Mouse (Mus musculus) intestine, embryonic 16.5 days (tissue): ENCODE data around the gene Rps15. TPM values are rescaled to one million over a fixed set of nuclear protein-coding genes. Genes with fewer than 3 reads are reported as not detected.

Experiments used
- ATAC-seq: fragments of 200-750 bp; cut with Nextera tagmentation; 2 replicates; pipeline ENCODE4 v1.8.0; 2017; ENCODE audit warnings: moderate TSS enrichment, moderate library complexity
- H3K27ac ChIP-seq: fragments of 300-500 bp; sonication (generic); 2 replicates; pipeline ENCODE4 v1.5.1; 2014; ENCODE audit warnings: mild to moderate bottlenecking, low read length
- H3K27me3 ChIP-seq: fragments of 300-500 bp; sonication (generic); replicated peaks from 2 replicates; pipeline ENCODE4 v1.6.1; 2014; ENCODE audit warnings: low read length, control low read depth, mixed read lengths; ENCODE audit not compliant: control insufficient read depth, insufficient read depth
- H3K36me3 ChIP-seq: fragments of 300-500 bp; sonication (generic); 2 replicates; pipeline ENCODE4 v1.6.1; 2014; ENCODE audit warnings: low read length, control low read depth; ENCODE audit not compliant: control insufficient read depth, insufficient read depth
- H3K4me1 ChIP-seq: fragments of 300-500 bp; sonication (generic); 2 replicates; pipeline ENCODE4 v1.6.1; 2014; ENCODE audit warnings: low read length, control low read depth, mixed read lengths; ENCODE audit not compliant: control insufficient read depth, insufficient read depth
- H3K4me2 ChIP-seq: fragments of 300-500 bp; sonication (generic); 2 replicates; pipeline ENCODE4 v1.6.1; 2014; ENCODE audit warnings: low read depth, low read length, control low read depth
- H3K4me3 ChIP-seq: fragments of 300-500 bp; sonication (generic); 2 replicates; pipeline ENCODE4 v1.5.1; 2014; ENCODE audit warnings: mild to moderate bottlenecking, low read length
- H3K9ac ChIP-seq: fragments of 300-500 bp; sonication (generic); 2 replicates; pipeline ENCODE4 v1.6.1; 2014; ENCODE audit warnings: low read depth, low read length
- H3K9me3 ChIP-seq: fragments of 300-500 bp; sonication (generic); 2 replicates; pipeline ENCODE4 v1.6.1; 2016; ENCODE audit warnings: low read length, control low read depth; ENCODE audit not compliant: control insufficient read depth
- WGBS: fragments of 180-500 bp; shearing (Covaris S2); extraction: QIAGEN DNeasy Blood & Tissue Kit; methylation state at CpG from one replicate; pipeline ENCODE4 v1.1.7; 2014; 5-methylcytosine and 5-hydroxymethylcytosine counted together
- polyA plus RNA-seq: library from polyadenylated mRNA; unstranded; fragments of >200 nt; fragmentation: Nextera tagmentation; extraction: Ambion mirVana; gene quantifications from 2 replicates; pipeline ENCODE4 v1.2.1, GENCODE M21; 2015

The Rps15 gene
- polyA plus RNA-seq, 1 experiment from 2014 or later: 922 TPM

DNA sequence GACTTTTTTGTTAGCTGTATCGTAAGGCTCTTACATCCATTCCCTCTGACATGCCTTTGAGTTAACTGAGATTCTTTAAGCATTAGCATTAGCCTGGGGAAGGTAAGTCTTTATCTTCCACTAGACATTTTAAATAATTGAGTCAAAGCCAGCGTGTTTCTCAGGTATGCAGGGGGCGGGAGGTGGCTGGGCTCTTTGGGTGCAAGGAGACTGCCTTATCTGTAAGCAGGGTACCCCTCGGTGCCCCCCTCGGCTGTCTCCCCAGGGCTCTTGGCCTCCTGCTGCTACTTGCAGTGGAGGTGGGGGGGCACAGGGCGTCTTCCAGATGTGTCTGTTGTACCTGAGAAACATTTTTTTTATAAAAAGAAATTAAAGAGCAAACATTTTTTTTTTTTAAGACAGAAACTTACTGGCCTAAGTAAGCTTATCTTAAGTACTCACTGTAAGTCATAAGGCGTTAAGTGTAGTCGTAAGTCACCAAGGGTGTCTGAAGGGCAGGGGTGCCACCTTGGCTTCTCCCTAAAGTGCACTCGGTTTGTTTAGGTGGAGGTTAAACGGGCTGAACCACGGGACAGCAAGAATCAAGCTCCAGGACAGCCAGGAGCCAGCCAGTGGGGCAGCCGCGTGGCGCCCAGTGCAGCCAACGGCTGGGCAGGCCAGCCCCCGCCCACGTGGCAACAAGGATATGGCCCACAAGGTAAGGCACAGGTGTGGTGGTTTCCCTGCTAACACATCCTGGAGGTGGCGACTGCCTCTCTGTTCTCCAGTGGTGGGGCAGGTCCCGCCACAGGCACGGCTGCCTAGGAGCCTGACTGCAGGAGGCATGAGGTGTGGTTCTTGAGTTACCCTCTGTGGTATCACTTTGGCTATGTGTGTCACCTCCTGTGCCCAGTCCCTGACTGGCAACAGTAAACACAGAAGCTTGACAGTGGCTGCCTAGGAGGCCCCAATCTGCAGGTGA is 9.5 kb upstream of the Rps15 start:
- Histone ChIP-seq H3K9ac (no peak overlapping the region), H3K27me3 (no peaks in the 10 kb centered on the region), H3K27ac (peak overlapping the region; percentile 69), H3K36me3 (peaks cover 45% of the 10 kb centered on the region), H3K9me3 (no peaks in the 10 kb centered on the region), H3K4me2 (no peak overlapping the region), H3K4me1 (peaks cover 11% of the 10 kb centered on the region; the same call in 1 of the 2 replicates), H3K4me3 (no peak overlapping the region)
- 77% methylated on average over 20 of the region's 20 CpGs for WGBS
- ATAC-seq: peak; percentile 26

DNA sequence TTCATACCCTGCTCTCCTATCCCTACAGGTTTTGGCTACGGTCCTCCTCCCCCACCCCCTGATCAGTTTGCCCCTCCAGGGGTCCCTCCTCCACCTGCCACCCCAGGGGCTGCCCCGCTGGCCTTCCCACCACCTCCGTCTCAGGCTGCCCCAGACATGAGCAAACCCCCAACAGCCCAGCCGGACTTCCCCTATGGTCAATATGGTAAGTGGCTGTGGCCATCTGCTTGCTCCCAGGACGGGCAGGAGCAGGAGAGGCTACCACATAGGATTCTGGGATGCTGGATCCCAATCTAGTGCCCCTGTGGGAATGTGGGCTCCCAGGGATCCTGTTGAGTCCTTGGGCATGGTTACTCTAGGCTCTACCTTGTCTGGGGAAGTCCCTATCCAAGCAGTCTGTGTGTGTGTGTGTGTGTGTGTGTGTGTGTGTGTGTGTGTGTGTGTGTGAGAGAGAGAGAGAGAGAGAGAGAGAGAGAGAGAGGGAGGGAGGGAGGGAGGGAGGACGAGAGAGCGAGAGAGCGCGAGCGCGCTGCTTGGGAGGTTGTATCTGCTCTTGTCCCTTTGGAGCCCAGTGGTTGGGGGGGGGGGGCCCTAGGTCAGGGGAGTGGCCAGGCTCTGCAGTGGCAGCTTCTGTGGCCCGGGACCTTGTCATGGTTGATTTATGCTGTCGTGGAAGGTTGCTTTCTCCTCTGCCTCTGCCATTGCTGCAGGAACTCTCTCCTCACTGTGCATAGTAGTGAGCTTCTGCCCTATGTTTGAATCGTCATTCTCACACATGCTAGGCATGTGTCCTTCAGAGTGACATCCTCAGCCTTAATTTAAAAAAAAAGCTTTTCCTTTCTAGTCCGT is 6.8 kb upstream of the Rps15 start:
- H3K4me3 ChIP-seq: no peak overlapping the region
- H3K4me1 ChIP-seq: peaks cover 14% of the 10 kb centered on the region
- ATAC-seq: no peak
- no peaks in the 10 kb centered on the region for H3K9me3 ChIP-seq
- peaks cover 25% of the 10 kb centered on the region for H3K36me3 ChIP-seq
- no peaks in the 10 kb centered on the region for H3K27me3 ChIP-seq
- H3K9ac ChIP-seq: no peak overlapping the region
- H3K4me2 ChIP-seq: no peak overlapping the region
- no peak overlapping the region for H3K27ac ChIP-seq
- WGBS: 75% methylated on average over 15 of the region's 15 CpGs

DNA sequence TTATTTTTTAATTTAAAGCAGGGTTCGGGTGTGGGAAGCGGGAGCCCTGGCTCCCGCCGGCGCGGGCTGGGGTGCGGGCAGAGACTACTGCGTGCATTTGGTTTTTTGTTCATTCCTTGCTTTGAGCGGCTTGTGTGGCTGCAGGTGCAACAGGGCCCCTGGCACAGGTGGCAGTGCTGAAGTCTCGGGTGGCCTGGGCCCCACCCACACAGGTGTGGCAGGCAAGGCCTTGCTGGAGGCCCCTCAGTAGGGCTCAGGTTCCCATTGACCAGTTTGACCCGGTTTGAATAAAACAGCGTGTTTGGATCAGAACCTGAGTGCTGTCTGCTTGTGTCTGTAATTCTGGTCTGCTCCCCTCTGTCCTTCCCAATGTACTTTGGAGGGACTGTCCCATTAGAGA is 4.2 kb upstream of the Rps15 start:
- WGBS: 80% methylated on average over 12 of the region's 12 CpGs
- Histone ChIP-seq H3K27me3 (no peaks in the 10 kb centered on the region), H3K4me3 (no peak overlapping the region), H3K9ac (no peak overlapping the region), H3K27ac (peak overlapping the region; percentile 11; the same call in 1 of the 2 replicates), H3K9me3 (no peaks in the 10 kb centered on the region), H3K4me1 (peaks cover 7% of the 10 kb centered on the region), H3K4me2 (no peak overlapping the region), H3K36me3 (peaks cover 19% of the 10 kb centered on the region)
- ATAC-seq: no peak

DNA sequence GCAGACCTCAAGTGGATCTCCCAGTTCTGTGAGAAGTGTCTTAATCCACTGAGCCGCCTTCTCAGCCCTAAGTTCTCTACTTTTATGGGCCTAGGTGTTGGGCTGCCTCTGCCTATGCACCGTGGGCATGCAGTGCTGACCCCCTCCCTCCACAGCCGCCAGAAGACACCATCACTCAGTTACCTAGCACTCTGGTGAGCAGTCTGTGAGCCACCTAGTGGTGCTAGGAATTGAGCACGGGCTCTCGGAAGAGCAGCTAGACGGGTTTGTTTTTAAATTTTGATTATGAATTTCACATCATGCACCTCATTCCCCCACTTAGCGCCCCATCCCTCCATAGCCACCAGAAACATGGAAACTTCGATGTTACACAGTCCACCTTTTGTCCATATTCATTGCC is 3.6 kb upstream of the Rps15 start:
- WGBS: 65% methylated on average over 8 of the region's 8 CpGs
- Histone ChIP-seq H3K36me3 (peaks cover 16% of the 10 kb centered on the region), H3K4me2 (no peak overlapping the region), H3K27ac (no peak overlapping the region), H3K4me3 (no peak overlapping the region), H3K4me1 (peaks cover 12% of the 10 kb centered on the region), H3K9ac (no peak overlapping the region), H3K27me3 (no peaks in the 10 kb centered on the region), H3K9me3 (no peaks in the 10 kb centered on the region)
- ATAC-seq: no peak

DNA sequence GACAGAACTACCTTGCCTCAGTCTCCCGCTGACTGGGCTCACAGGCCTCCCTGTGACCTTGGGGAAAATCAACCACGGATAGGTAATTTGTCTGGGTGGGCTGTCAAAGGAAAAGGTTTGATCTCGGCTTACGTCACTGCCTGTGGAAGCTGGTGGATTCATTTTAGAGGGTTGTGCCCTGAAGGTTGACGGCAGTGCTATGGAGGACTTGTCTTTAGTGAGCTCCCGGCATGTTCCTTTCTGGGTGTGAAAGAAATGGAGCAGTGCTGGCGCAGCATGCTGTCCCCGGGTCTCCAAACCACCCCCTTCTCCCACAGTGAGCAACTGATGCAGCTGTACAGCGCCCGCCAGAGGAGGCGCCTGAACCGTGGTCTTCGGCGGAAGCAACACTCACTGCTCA is 1.1 kb downstream of the Rps15 start:
- H3K9ac ChIP-seq: peak overlapping the region; percentile 99
- H3K27ac ChIP-seq: peak overlapping the region; percentile 88
- H3K36me3 ChIP-seq: peaks cover 8% of the 10 kb centered on the region
- no peak for ATAC-seq
- H3K27me3 ChIP-seq: peaks cover 9% of the 10 kb centered on the region
- 20% methylated on average over 14 of the region's 14 CpGs for WGBS
- no peaks in the 10 kb centered on the region for H3K9me3 ChIP-seq
- peak overlapping the region; percentile 85 for H3K4me2 ChIP-seq
- H3K4me1 ChIP-seq: peaks cover 23% of the 10 kb centered on the region
- H3K4me3 ChIP-seq: peak overlapping the region; percentile 72

DNA sequence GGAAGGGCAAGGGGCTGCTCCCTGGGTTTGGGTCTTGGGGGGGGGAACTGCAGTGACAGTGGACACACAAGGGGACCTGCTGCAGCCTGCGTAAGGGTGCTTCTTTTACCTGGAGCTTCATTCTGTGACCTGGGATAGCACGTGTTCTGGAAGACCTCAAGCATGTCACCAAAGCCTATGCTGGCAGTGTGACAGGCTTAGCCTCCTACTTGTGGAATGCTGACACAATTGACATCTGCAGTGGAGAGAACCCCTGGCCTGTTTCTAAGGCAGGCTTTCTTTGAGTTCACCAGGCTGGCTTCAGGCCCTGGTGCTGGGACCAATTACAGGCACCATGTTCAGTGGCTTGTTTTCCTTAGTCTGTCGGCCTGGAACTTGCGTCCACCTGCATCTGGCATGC is 2.1 kb downstream of the Rps15 start:
- Histone ChIP-seq H3K4me3 (no peak overlapping the region), H3K4me1 (peaks cover 23% of the 10 kb centered on the region), H3K36me3 (peaks cover 8% of the 10 kb centered on the region), H3K27ac (peak overlapping the region; percentile 11; the same call in 1 of the 2 replicates), H3K27me3 (peaks cover 19% of the 10 kb centered on the region), H3K4me2 (no peak overlapping the region; the same call in 1 of the 2 replicates), H3K9me3 (no peaks in the 10 kb centered on the region), H3K9ac (0 out of 2 replicates have a peak overlapping the region, but pooled peaks have one; percentile 99)
- no peak for ATAC-seq
- WGBS: 69% methylated on average over 4 of the region's 4 CpGs

DNA sequence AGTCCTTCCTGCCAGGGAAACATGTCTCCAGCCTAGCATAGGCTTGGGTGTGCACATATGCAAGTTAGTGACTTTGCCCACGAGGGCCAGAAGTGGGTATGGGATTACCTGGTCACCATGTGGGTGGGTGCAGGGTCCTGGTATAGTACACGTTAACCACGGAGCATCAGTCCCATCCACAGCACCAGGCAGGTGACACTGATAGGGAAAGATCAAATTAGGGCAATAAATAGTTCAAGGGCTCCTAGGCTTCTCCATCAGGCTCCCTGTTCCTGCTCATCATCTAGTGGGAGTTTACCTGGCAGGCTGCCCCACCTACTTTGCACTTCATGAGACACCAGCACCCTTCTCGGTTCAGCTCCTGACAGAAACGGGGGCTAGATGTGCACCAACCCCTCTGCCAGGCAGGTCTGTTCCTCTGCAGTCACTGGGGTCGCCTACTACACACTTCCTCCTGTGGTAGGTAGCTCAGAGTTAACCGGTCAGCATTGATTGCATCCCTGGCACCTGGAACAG is 2.6 kb downstream of the Rps15 start:
- no peak for ATAC-seq
- 39% methylated on average over 7 of the region's 7 CpGs for WGBS
- Histone ChIP-seq H3K4me1 (peaks cover 23% of the 10 kb centered on the region), H3K27me3 (peaks cover 25% of the 10 kb centered on the region), H3K9ac (no peak overlapping the region), H3K9me3 (no peaks in the 10 kb centered on the region), H3K27ac (peak overlapping the region; percentile 11; the same call in 1 of the 2 replicates), H3K4me2 (no peak overlapping the region), H3K4me3 (no peak overlapping the region), H3K36me3 (peaks cover 8% of the 10 kb centered on the region)

DNA sequence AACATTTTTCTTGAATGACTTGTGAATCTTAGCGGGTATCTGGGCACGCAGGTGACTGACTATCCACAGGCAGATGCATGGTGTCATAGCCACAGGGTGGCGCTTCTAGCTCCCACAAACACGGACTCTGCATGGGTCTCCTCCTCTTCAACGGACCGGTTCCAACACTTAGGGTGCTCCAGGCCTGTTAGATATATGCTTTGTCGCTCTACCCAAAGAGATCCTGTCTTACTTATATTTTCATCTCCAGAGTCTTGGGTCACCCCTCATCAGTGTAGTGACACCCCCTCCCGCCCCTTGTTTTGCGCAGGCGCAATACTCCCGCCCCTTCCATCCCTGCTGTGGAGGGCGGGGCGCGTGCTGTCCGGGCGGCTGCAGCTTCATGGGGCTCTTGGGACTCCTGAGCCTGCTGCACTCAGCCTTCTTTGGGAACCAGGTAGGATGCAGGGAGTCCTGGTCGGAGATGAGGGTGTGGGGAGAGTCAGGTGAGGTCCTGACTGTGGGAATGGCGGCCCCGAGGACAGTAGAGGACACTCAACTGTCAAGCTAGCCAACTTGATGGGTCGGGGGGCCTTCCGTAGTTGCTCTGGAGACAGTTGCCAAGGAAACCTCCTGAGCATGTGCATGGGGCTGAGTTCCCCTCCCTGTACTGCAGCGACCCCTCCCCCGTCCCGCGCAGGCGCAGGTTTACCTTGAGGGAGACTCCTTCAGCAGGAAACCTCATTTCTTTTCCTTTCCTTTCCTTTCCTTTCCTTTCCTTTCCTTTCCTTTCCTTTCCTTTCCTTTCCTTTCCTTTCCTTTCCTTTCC is 3.6 kb downstream of the Rps15 start, which contains the start of gene Apc2:
TSS of gene Apc2 (plus strand) at position 360 of the 808 bp plus-strand sequence.
- H3K4me1 ChIP-seq: peaks cover 23% of the 10 kb centered on the region
- H3K27me3 ChIP-seq: peaks cover 34% of the 10 kb centered on the region
- ATAC-seq: peak; percentile 58
- H3K27ac ChIP-seq: peak within 1 kb of the TSS; percentile 11; the same call in 1 of the 2 replicates
- peak within 1 kb of the TSS; percentile 64 for H3K9ac ChIP-seq
- H3K4me2 ChIP-seq: peak within 1 kb of the TSS; percentile 60
- WGBS: 1% methylated on average over 26 of the region's 26 CpGs
- peak within 1 kb of the TSS; percentile 42 for H3K4me3 ChIP-seq
- no peaks in the 10 kb centered on the region for H3K9me3 ChIP-seq
- H3K36me3 ChIP-seq: peaks cover 8% of the 10 kb centered on the region
